Mouse (Mus musculus) spleen, adult 2 months (tissue): ENCODE measurements at regions not wholly inside any gene's neighbourhood (a gene's known extent, or its start where the extent isn't known, plus 50 kb on each side); places are given as distances from the start of the nearest gene placed in this dataset.

Experiments used
- CTCF ChIP-seq: fragments of 200-500 bp; IDR thresholded peaks from 2 replicates; pipeline ENCODE4 v1.5.1; 2011; ENCODE audit warnings: mild to moderate bottlenecking, inconsistent platforms; ENCODE audit not compliant: insufficient read depth, insufficient read length, insufficient replicate concordance; ENCODE audit errors: extremely low read depth
- POLR2A ChIP-seq: fragments of 200-500 bp; IDR thresholded peaks from 2 replicates; pipeline ENCODE4 v1.6.1; 2011; ENCODE audit warnings: low read depth, low read length, inconsistent platforms

DNA sequence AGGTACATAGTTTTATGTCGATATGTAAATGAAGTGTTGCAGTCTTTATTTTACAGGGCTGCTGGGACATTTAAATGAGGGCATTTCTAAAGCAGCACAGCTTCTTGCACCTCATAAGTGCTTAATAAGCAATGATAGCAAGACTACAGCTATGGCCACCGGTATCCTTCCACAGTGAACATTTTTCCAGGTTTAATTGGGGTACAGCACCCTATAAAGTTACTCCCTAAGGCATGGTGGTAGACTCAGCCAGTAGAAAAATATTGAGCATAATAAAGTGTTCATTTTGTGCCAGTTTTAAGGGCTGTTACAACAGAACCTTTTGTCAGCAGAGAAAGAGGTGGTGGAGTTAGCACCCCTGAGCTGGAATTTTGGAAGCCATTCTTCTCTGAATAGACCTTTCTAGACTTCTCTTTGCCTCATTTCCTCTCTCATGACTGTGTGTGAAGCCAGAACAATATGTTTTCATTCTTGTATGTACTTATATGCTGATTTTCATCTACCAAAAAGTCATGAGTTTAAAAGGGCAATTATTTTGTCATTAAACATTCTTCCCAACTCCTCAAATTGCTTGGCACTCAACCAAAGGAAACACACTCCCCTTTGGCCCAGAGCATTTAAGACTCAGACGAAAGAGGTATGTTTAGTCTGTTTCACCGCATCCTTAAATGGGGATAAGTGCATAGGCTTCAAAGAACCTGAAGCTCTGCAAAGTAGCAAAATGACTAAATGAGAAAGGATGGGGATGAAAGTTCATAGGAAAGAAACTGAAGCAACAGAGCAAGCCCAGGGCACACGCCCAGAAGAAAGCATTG lies 189.3 kb upstream of the Tle1 start:
- TF ChIP-seq CTCF = no peak
- TF ChIP-seq POLR2A = no peak
